Mouse (Mus musculus): ENCODE measurements around the gene Sema4d.

The Sema4d gene

GRCm38 (mm10) chr13:51651408-51652064 is 142.0 kb downstream of the Sema4d start, which contains the start of gene Secisbp2:
TSS of gene Secisbp2 (plus strand) at chr13:51651697.
- peaks cover 3% of the 10 kb centered on the region for H3K36me3 ChIP-seq (ENCODE audit: control insufficient read depth, insufficient read depth, low read length, poor library complexity, severe bottlenecking)
- H3K27me3 ChIP-seq (ENCODE audit: control insufficient read depth, insufficient read depth, low read length, poor library complexity, severe bottlenecking), result no peaks in the 10 kb centered on the region
- peak; percentile 94 for DNase-seq (ENCODE audit: low read depth, low spot score)

- H3K36me3 ChIP-seq (ENCODE audit: control insufficient read depth, insufficient read depth, low read length, poor library complexity, severe bottlenecking), result no peaks in the 10 kb centered on the region; the same call in 1 of the 2 replicates
- DNase-seq (ENCODE audit: low read depth, low spot score), result no peak
- no peaks in the 10 kb centered on the region for H3K27me3 ChIP-seq (ENCODE audit: control insufficient read depth, insufficient read depth, low read length, poor library complexity, severe bottlenecking)
Observed at GRCm38 (mm10) chr13:51649740-51650139, 143.8 kb downstream of the Sema4d start.

GRCm38 (mm10) chr13:51648237-51648636 is 145.3 kb downstream of the Sema4d start:
- DNase-seq (ENCODE audit: low read depth, low spot score), result no peak
- no peaks in the 10 kb centered on the region for H3K27me3 ChIP-seq (ENCODE audit: control insufficient read depth, insufficient read depth, low read length, poor library complexity, severe bottlenecking)

GRCm38 (mm10) chr13:51647770-51648169 is 145.8 kb downstream of the Sema4d start:
- H3K36me3 ChIP-seq (ENCODE audit: control insufficient read depth, insufficient read depth, low read length, poor library complexity, severe bottlenecking), result no peaks in the 10 kb centered on the region
- H3K27me3 ChIP-seq (ENCODE audit: control insufficient read depth, insufficient read depth, low read length, poor library complexity, severe bottlenecking), result no peaks in the 10 kb centered on the region
- DNase-seq (ENCODE audit: low read depth, low spot score), result no peak

More at GRCm38 (mm10) chr13:51648237-51648636, 145.3 kb downstream of the Sema4d start:
- H3K36me3 ChIP-seq (ENCODE audit: control insufficient read depth, insufficient read depth, low read length, poor library complexity, severe bottlenecking), result no peaks in the 10 kb centered on the region

DNA sequence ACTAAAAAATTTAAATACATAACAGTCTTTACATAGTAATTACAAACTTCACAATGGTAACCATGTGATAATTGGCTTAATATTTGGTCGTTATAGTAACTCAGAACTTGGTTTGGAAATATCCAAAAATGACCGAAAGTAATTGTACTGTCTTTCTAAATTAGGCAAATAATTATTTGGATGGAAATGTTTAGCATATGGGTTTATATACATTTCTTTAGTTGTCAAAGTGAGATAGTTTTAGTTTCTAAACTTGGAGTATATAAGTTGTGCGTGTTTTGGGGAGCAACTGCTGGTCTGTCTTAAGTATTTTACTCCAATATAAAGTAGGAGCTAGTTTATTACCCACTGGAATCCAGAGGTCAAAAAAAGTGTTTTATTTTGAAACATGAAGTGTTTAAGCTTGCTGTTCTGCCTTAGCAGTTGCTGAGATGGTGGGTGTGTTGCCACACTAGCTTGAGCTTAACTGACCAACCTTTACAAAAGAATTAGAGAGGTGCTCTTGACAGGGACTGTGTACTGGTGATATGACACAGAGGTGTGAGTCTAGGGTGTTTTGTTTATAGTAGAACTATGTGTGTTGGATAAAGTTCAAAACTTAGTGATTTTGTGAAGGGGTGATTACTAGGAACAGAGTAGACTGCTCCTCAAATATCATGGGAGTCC is 147.1 kb downstream of the Sema4d start:
- H3K36me3 ChIP-seq (ENCODE audit: control insufficient read depth, insufficient read depth, low read length, poor library complexity, severe bottlenecking), result no peaks in the 10 kb centered on the region
- H3K27me3 ChIP-seq (ENCODE audit: control insufficient read depth, insufficient read depth, low read length, poor library complexity, severe bottlenecking), result no peaks in the 10 kb centered on the region
- DNase-seq (ENCODE audit: low read depth, low spot score), result no peak

GRCm38 (mm10) chr13:51645872-51646271 is 147.7 kb downstream of the Sema4d start:
- DNase-seq (ENCODE audit: low read depth, low spot score), result no peak
- H3K27me3 ChIP-seq (ENCODE audit: control insufficient read depth, insufficient read depth, low read length, poor library complexity, severe bottlenecking), result no peaks in the 10 kb centered on the region
- H3K36me3 ChIP-seq (ENCODE audit: control insufficient read depth, insufficient read depth, low read length, poor library complexity, severe bottlenecking), result no peaks in the 10 kb centered on the region

- no peaks in the 10 kb centered on the region for H3K36me3 ChIP-seq (ENCODE audit: control insufficient read depth, insufficient read depth, low read length, poor library complexity, severe bottlenecking)
- DNase-seq (ENCODE audit: low read depth, low spot score), result peak; percentile 98
- no peaks in the 10 kb centered on the region for H3K27me3 ChIP-seq (ENCODE audit: control insufficient read depth, insufficient read depth, low read length, poor library complexity, severe bottlenecking)
Observed at GRCm38 (mm10) chr13:51644829-51645789, 148.4 kb downstream of the Sema4d start, which contains the start of gene Cks2. TSS of gene Cks2 (plus strand) at chr13:51645232.

GRCm38 (mm10) chr13:51643924-51644828 is 149.4 kb downstream of the Sema4d start:
- DNase-seq (ENCODE audit: low read depth, low spot score), result no peak
- H3K27me3 ChIP-seq (ENCODE audit: control insufficient read depth, insufficient read depth, low read length, poor library complexity, severe bottlenecking), result no peaks in the 10 kb centered on the region

GRCm38 (mm10) chr13:51642171-51642778 is 151.3 kb downstream of the Sema4d start:
- Histone ChIP-seq H3K36me3 (ENCODE audit: control insufficient read depth, insufficient read depth, low read length, poor library complexity, severe bottlenecking) (no peaks in the 10 kb centered on the region), H3K27me3 (ENCODE audit: control insufficient read depth, insufficient read depth, low read length, poor library complexity, severe bottlenecking) (no peaks in the 10 kb centered on the region)
- DNase-seq (ENCODE audit: low read depth, low spot score), result no peak

More at GRCm38 (mm10) chr13:51643924-51644828, 149.4 kb downstream of the Sema4d start:
- no peaks in the 10 kb centered on the region for H3K36me3 ChIP-seq (ENCODE audit: control insufficient read depth, insufficient read depth, low read length, poor library complexity, severe bottlenecking)

- Histone ChIP-seq H3K36me3 (ENCODE audit: control insufficient read depth, insufficient read depth, low read length, poor library complexity, severe bottlenecking) (no peaks in the 10 kb centered on the region), H3K27me3 (ENCODE audit: control insufficient read depth, insufficient read depth, low read length, poor library complexity, severe bottlenecking) (no peaks in the 10 kb centered on the region)
- DNase-seq (ENCODE audit: low read depth, low spot score), result no peak
Observed at GRCm38 (mm10) chr13:51641424-51641823, 152.1 kb downstream of the Sema4d start.

GRCm38 (mm10) chr13:51638958-51639357 is 154.6 kb downstream of the Sema4d start:
- DNase-seq (ENCODE audit: low read depth, low spot score), result peak; percentile 55
- H3K36me3 ChIP-seq (ENCODE audit: control insufficient read depth, insufficient read depth, low read length, poor library complexity, severe bottlenecking), result no peaks in the 10 kb centered on the region

More at GRCm38 (mm10) chr13:51638958-51639357, 154.6 kb downstream of the Sema4d start:
- no peaks in the 10 kb centered on the region for H3K27me3 ChIP-seq (ENCODE audit: control insufficient read depth, insufficient read depth, low read length, poor library complexity, severe bottlenecking)

All from splenic B cell, adult 2 months (primary cell).